Mouse (Mus musculus): ENCODE measurements around the gene Cnot11. TPM values are rescaled to one million over a fixed set of nuclear protein-coding genes. Genes with fewer than 3 reads are reported as not detected.

The Cnot11 gene
- polyA plus RNA-seq, 1 experiment from 2014 or later, result 5.6 TPM

GRCm38 (mm10) chr1:39545589-39545988, 10.8 kb downstream of the Cnot11 start:
- Histone ChIP-seq H3K9ac (ENCODE audit: low read depth, low read length) (no peak overlapping the region), H3K9me3 (replicated peaks; ENCODE audit: control insufficient read depth, low read length) (no peaks in the 10 kb centered on the region), H3K27ac (ENCODE audit: low read length) (no peak overlapping the region), H3K4me3 (ENCODE audit: low read depth, low read length) (no peak overlapping the region), H3K36me3 (ENCODE audit: control insufficient read depth, insufficient read depth) (peaks cover 28% of the 10 kb centered on the region), H3K4me1 (ENCODE audit: control insufficient read depth, low read depth, low read length) (no peaks in the 10 kb centered on the region), H3K27me3 (ENCODE audit: control insufficient read depth, insufficient read depth, low read depth, low read length) (no peaks in the 10 kb centered on the region), H3K4me2 (ENCODE audit: low read depth, low read length) (no peak overlapping the region)
- ATAC-seq (ENCODE audit: low read depth), result no peak
- WGBS (ENCODE audit: insufficient replicate concordance), result 73% methylated on average over 7 of the region's 7 CpGs

- 82% methylated on average over 6 of the region's 6 CpGs for WGBS (ENCODE audit: insufficient replicate concordance)
- Histone ChIP-seq H3K4me1 (ENCODE audit: control insufficient read depth, low read depth, low read length) (no peaks in the 10 kb centered on the region), H3K4me3 (ENCODE audit: low read depth, low read length) (no peak overlapping the region), H3K9me3 (replicated peaks; ENCODE audit: control insufficient read depth, low read length) (no peaks in the 10 kb centered on the region), H3K4me2 (ENCODE audit: low read depth, low read length) (no peak overlapping the region), H3K27me3 (ENCODE audit: control insufficient read depth, insufficient read depth, low read depth, low read length) (no peaks in the 10 kb centered on the region), H3K36me3 (ENCODE audit: control insufficient read depth, insufficient read depth) (peaks cover 23% of the 10 kb centered on the region), H3K27ac (ENCODE audit: low read length) (no peak overlapping the region), H3K9ac (ENCODE audit: low read depth, low read length) (no peak overlapping the region)
- no peak for ATAC-seq (ENCODE audit: low read depth)
These were observed 11.5 kb downstream of the Cnot11 start for GRCm38 (mm10) chr1:39546160-39546866.

GRCm38 (mm10) chr1:39547238-39547637, 12.4 kb downstream of the Cnot11 start:
- no peak; the same call in 1 of the 2 replicates for ATAC-seq (ENCODE audit: low read depth)
- Histone ChIP-seq H3K4me3 (ENCODE audit: low read depth, low read length) (no peak overlapping the region), H3K27ac (ENCODE audit: low read length) (no peak overlapping the region), H3K4me2 (ENCODE audit: low read depth, low read length) (no peak overlapping the region), H3K36me3 (ENCODE audit: control insufficient read depth, insufficient read depth) (peaks cover 22% of the 10 kb centered on the region), H3K27me3 (ENCODE audit: control insufficient read depth, insufficient read depth, low read depth, low read length) (no peaks in the 10 kb centered on the region), H3K9me3 (replicated peaks; ENCODE audit: control insufficient read depth, low read length) (no peaks in the 10 kb centered on the region), H3K9ac (ENCODE audit: low read depth, low read length) (no peak overlapping the region), H3K4me1 (ENCODE audit: control insufficient read depth, low read depth, low read length) (no peaks in the 10 kb centered on the region)
- 55% methylated on average over 2 of the region's 2 CpGs for WGBS (ENCODE audit: insufficient replicate concordance)

- Histone ChIP-seq H3K27ac (ENCODE audit: low read length) (no peak overlapping the region), H3K9ac (ENCODE audit: low read depth, low read length) (no peak overlapping the region), H3K4me1 (ENCODE audit: control insufficient read depth, low read depth, low read length) (no peaks in the 10 kb centered on the region), H3K4me3 (ENCODE audit: low read depth, low read length) (no peak overlapping the region), H3K27me3 (ENCODE audit: control insufficient read depth, insufficient read depth, low read depth, low read length) (no peaks in the 10 kb centered on the region), H3K4me2 (ENCODE audit: low read depth, low read length) (no peak overlapping the region), H3K36me3 (ENCODE audit: control insufficient read depth, insufficient read depth) (peaks cover 18% of the 10 kb centered on the region), H3K9me3 (replicated peaks; ENCODE audit: control insufficient read depth, low read length) (no peaks in the 10 kb centered on the region)
- WGBS (ENCODE audit: insufficient replicate concordance), result 74% methylated on average over 2 of the region's 2 CpGs
- ATAC-seq (ENCODE audit: low read depth), result no peak
These were observed 15.0 kb downstream of the Cnot11 start for GRCm38 (mm10) chr1:39549831-39550230.

GRCm38 (mm10) chr1:39555556-39556415, 21.0 kb downstream of the Cnot11 start:
- H3K4me3 ChIP-seq (ENCODE audit: low read depth, low read length), result no peak overlapping the region
- H3K36me3 ChIP-seq (ENCODE audit: control insufficient read depth, insufficient read depth), result peaks cover 6% of the 10 kb centered on the region
- no peak overlapping the region for H3K27ac ChIP-seq (ENCODE audit: low read length)
- no peak overlapping the region for H3K9ac ChIP-seq (ENCODE audit: low read depth, low read length)
- no peak overlapping the region for H3K4me2 ChIP-seq (ENCODE audit: low read depth, low read length)
- H3K27me3 ChIP-seq (ENCODE audit: control insufficient read depth, insufficient read depth, low read depth, low read length), result no peaks in the 10 kb centered on the region
- ATAC-seq (ENCODE audit: low read depth), result no peak
- H3K4me1 ChIP-seq (ENCODE audit: control insufficient read depth, low read depth, low read length), result no peaks in the 10 kb centered on the region
- WGBS (ENCODE audit: insufficient replicate concordance), result 63% methylated on average over 9 of the region's 9 CpGs
- H3K9me3 ChIP-seq (replicated peaks; ENCODE audit: control insufficient read depth, low read length), result no peaks in the 10 kb centered on the region

- H3K36me3 ChIP-seq (ENCODE audit: control insufficient read depth, insufficient read depth), result peaks cover 4% of the 10 kb centered on the region; the same call in 1 of the 2 replicates
- 87% methylated on average over 2 of the region's 2 CpGs for whole genome bisulfite sequencing (ENCODE audit: insufficient replicate concordance)
- H3K4me2 ChIP-seq (ENCODE audit: low read depth, low read length), result no peak overlapping the region
- H3K9ac ChIP-seq (ENCODE audit: low read depth, low read length), result no peak overlapping the region
- H3K4me3 ChIP-seq (ENCODE audit: low read depth, low read length), result no peak overlapping the region
- no peaks in the 10 kb centered on the region for H3K9me3 ChIP-seq (replicated peaks; ENCODE audit: control insufficient read depth, low read length)
- no peak for ATAC-seq (ENCODE audit: low read depth)
- H3K27me3 ChIP-seq (ENCODE audit: control insufficient read depth, insufficient read depth, low read depth, low read length), result no peaks in the 10 kb centered on the region
- H3K27ac ChIP-seq (ENCODE audit: low read length), result no peak overlapping the region
- no peaks in the 10 kb centered on the region for H3K4me1 ChIP-seq (ENCODE audit: control insufficient read depth, low read depth, low read length)
These were observed 24.2 kb downstream of the Cnot11 start for GRCm38 (mm10) chr1:39559009-39559408.

GRCm38 (mm10) chr1:39561920-39562319, 27.1 kb downstream of the Cnot11 start:
- no peak for ATAC-seq (ENCODE audit: low read depth)
- H3K4me1 ChIP-seq (ENCODE audit: control insufficient read depth, low read depth, low read length), result no peaks in the 10 kb centered on the region
- H3K27me3 ChIP-seq (ENCODE audit: control insufficient read depth, insufficient read depth, low read depth, low read length), result no peaks in the 10 kb centered on the region
- 63% methylated on average over 1 of the region's 1 CpGs for WGBS (ENCODE audit: insufficient replicate concordance)
- 0 out of 2 replicates have a peak, but pooled peaks cover 4% of the 10 kb centered on the region for H3K36me3 ChIP-seq (ENCODE audit: control insufficient read depth, insufficient read depth)
- H3K4me3 ChIP-seq (ENCODE audit: low read depth, low read length), result no peak overlapping the region
- no peak overlapping the region for H3K27ac ChIP-seq (ENCODE audit: low read length)
- no peak overlapping the region for H3K4me2 ChIP-seq (ENCODE audit: low read depth, low read length)
- no peak overlapping the region for H3K9ac ChIP-seq (ENCODE audit: low read depth, low read length)
- H3K9me3 ChIP-seq (replicated peaks; ENCODE audit: control insufficient read depth, low read length), result no peaks in the 10 kb centered on the region

- H3K27ac ChIP-seq (ENCODE audit: low read length), result no peak overlapping the region
- no peak overlapping the region for H3K4me3 ChIP-seq (ENCODE audit: low read depth, low read length)
- no peak overlapping the region for H3K9ac ChIP-seq (ENCODE audit: low read depth, low read length)
- no peaks in the 10 kb centered on the region for H3K4me1 ChIP-seq (ENCODE audit: control insufficient read depth, low read depth, low read length)
- H3K4me2 ChIP-seq (ENCODE audit: low read depth, low read length), result no peak overlapping the region
- H3K9me3 ChIP-seq (replicated peaks; ENCODE audit: control insufficient read depth, low read length), result no peaks in the 10 kb centered on the region
- H3K27me3 ChIP-seq (ENCODE audit: control insufficient read depth, insufficient read depth, low read depth, low read length), result no peaks in the 10 kb centered on the region
- no peaks in the 10 kb centered on the region for H3K36me3 ChIP-seq (ENCODE audit: control insufficient read depth, insufficient read depth)
- 80% methylated on average over 7 of the region's 7 CpGs for WGBS (ENCODE audit: insufficient replicate concordance)
- no peak for ATAC-seq (ENCODE audit: low read depth)
These were observed 28.4 kb downstream of the Cnot11 start for GRCm38 (mm10) chr1:39563161-39563560.

GRCm38 (mm10) chr1:39564603-39565002, 29.8 kb downstream of the Cnot11 start:
- Histone ChIP-seq H3K27me3 (ENCODE audit: control insufficient read depth, insufficient read depth, low read depth, low read length) (no peaks in the 10 kb centered on the region), H3K36me3 (ENCODE audit: control insufficient read depth, insufficient read depth) (no peaks in the 10 kb centered on the region), H3K4me3 (ENCODE audit: low read depth, low read length) (no peak overlapping the region), H3K4me2 (ENCODE audit: low read depth, low read length) (no peak overlapping the region), H3K4me1 (ENCODE audit: control insufficient read depth, low read depth, low read length) (no peaks in the 10 kb centered on the region), H3K27ac (ENCODE audit: low read length) (no peak overlapping the region), H3K9me3 (replicated peaks; ENCODE audit: control insufficient read depth, low read length) (no peaks in the 10 kb centered on the region), H3K9ac (ENCODE audit: low read depth, low read length) (no peak overlapping the region)
- no peak for ATAC-seq (ENCODE audit: low read depth)
- 64% methylated on average over 3 of the region's 3 CpGs for WGBS (ENCODE audit: insufficient replicate concordance)

Data from liver, embryonic 16.5 days (tissue).